Mouse (Mus musculus): Measurements from ENCODE around the gene Treml1. TPM values are rescaled to one million over a fixed set of nuclear protein-coding genes. Genes with fewer than 3 reads are reported as not detected.
"Not testable (repeated sequence)": the region's sequence is repeated elsewhere in the genome, so short reads cannot be mapped to it uniquely, and the experiment has no call there.

Gene Treml1
- total RNA-seq (2021) = under 1 TPM in 1 of 2 experiments, not detected in 1; 0.48 TPM
- polyA plus RNA-seq (2012; rRNA removed) = 0.33 and 0.42 TPM in 2 replicates
- long read RNA-seq = 0 reads

DNA sequence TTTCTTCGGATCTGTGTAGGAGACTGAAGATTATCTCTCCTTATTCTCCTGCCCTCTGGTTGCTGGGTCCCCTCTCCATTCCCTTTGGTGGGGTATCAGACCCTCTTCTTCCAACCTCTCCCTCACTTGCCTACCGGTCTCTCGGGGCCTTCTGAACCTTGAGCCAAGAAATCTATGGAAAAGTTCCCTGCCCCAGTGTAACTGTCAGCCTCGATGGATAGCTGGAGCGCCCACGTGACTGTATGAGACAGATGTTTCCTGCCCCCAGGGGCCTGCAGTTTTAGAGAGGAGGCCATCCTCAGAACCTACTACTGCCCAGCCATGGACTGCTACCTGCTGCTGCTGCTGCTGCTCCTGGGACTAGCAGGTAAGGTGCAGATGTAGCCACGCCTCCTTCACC lies at the start of gene Treml1:
Treml1 (plus strand) TSS at position 301 of the 400 bp plus-strand sequence.
- no peak for DNase-seq

DNA sequence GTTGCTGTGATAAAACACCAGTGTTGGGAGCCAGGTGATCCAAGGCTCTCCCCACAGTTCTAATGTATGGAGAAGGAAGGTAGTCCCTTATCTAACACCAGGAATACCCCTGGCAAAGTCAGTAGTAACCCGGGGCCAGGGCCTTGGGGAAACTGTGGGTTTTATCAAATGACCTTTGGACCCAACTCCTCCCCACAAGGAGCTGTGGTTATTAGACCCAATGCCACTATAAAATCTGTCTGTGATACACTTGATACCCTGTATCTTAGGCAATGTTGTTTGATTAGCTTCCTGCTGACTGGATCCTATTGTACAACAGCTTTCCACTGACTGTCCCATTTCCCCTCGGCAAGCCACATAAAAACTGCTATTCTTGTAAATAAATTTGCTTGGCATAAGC lies 47.6 kb upstream of the Treml1 start:
- no peak for DNase-seq

DNA sequence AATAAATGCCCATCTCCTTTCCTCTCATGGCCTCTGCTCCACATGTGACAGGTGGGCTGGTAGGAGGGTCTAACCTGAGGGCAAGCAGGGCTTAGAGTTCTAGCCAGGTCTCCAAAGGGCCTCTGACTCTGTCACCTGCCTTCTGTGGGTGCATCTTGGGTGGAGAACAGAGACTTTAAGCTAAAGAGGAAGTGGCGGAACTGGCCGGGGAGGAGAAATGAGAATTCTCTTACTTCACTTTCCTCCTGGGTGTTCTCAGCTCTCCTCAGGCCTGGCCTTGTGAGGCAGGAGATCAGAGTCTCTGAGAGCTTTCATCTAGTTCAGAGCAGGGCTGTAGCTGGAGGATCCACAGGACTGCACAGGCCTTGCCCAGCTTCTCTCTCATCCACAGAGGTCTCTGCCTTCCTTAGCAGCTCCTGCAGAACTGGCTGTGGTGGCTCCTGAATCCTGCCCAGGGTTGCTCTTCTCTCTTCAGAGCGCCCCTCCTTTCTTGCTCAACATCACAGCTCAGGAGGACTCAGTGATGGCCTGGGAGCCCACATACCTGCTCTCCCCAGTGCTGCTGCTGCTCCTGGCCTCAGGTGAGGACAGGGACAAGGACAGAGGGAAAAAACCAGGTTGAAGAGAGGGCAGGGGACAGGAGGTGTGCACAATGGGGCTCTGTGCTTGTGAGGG lies 43.7 kb upstream of the Treml1 start, which contains the start of gene B430306N03Rik:
B430306N03Rik (plus strand) TSS at position 237 of the 675 bp plus-strand sequence.
- DNase-seq = not testable (repeated sequence)

DNA sequence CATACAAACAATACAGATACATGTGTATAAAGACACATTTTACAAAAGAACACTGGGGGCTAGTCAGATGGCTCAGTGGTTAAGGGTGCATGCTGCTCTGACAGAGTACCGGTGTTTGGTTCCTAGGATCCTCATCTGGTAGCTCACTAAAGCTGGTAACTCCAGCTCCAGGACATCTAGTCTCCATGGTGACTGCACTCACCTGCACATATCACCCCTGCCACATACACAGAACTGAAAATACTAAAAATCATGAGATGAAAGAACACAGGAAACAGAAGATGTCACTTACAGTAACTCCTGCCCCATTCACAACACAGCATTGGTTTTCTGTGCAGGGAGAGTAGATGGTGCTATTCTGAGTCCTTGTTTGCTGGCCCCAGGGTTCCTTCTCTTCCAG lies 41.0 kb upstream of the Treml1 start:
- no peak for DNase-seq

DNA sequence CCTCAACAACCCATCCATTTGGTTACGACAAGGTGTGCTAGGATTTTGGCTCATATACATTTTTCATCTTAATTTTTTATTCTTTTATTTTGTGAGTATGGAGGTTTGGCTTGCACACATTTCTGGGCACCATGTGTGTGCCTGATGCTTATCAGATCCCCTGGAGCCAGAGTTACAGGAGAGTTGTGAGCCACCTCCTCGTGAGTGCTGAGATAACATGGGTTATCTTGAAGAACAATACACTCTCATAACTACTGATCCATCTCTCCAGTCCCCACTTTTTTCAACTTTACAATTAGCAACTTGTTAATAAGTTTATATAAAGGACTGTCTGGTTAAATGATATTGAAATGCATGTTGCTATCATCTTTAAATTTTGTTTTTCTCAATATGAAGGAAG lies 38.4 kb upstream of the Treml1 start:
- no peak for DNase-seq

DNA sequence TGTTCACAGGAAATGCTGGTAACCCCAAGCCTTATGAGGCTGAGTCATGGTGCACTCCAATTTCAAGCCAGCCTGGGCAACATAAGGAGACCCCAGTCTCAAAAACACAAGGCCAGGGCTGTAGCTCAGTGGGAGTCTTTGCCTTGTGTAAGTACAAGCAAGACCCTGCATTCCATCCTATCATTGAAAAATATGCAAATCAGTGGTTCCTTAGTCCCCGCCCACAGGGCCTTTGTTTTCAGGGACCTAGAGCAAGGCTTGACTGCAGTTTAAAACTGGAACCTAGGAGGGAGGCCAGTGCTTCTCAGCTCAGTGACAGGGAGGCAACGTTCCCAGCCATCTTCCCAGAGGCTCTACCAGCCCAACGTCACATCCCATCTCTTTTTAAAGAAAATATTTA lies 36.5 kb upstream of the Treml1 start:
- DNase-seq = no peak

DNA sequence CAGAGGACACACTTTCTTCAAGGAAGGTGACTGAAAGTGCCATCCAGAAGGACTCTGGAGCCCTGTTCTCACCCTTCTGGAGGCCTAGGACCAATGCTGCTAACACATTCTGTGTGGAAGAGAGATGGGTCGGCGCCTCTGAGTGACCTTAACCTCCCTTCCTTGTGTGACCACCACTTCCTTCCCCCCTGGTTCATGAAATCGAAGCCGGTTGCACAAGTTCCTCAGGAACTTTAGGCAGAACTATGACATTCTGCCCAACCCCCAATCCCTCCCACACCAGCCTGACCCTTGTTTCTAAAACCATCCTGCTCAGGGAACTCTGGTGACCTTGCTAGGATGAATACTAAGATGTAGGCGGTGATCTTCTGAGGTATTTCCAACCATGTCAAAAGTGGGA lies 35.5 kb upstream of the Treml1 start:
- no peak for DNase-seq

DNA sequence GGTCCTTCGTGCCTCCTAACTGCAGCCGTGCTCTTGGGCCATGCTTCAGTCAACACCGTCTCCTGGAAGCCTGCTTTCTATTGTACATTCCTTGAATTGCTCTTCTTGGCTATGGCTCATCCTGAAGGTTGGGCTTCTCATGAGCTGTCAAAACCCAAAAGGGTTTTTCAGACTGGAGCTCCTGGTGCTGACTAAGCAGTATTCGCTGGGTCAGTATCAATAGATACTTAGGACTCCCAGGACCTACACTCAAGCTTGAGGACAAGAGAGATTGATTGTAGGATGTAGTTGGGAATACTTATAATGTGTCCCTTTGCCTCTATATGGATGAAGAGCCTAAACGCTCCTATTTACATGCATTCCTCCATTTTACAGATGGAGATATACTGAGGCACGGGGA lies 34.6 kb upstream of the Treml1 start:
- DNase-seq = no peak

DNA sequence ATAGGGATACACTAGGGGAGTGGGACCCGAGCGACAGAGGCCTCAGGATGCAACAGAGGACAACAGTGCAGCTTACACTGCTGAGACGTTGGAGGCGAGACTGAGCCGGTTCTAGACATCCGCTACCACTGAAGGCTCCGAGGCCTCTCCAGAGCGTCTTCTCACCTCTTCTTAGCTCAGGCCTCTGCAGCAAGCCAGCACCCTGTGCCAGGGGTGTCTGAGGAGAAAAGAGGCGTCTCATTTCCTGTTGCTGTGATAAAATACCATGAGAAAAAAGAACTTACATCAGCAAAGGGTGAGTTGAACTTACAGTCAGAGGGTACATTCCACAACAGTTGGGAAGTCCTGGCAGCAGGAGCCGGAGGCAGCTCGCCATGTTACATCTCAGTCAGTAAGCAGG lies 34.1 kb upstream of the Treml1 start:
- no peak for DNase-seq

DNA sequence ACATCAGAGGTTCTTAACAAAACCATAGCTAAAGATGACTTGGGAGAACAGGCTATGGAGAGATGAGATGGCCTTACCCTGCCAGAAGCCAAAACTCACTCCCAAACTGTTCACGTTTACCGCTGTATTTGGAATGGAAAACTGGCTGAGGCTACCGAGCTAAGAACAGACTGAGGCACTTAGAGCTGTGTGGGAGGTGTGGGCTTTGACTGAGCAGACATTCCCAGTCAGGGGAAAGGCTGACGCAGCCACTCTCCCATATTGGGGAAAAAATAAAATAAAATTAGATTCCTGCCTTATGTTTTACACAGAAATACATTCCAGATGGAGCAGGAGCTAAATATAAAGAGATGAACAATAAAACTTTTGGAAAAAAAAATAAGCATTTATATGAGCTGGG lies 33.1 kb upstream of the Treml1 start:
- DNase-seq = no peak

DNA sequence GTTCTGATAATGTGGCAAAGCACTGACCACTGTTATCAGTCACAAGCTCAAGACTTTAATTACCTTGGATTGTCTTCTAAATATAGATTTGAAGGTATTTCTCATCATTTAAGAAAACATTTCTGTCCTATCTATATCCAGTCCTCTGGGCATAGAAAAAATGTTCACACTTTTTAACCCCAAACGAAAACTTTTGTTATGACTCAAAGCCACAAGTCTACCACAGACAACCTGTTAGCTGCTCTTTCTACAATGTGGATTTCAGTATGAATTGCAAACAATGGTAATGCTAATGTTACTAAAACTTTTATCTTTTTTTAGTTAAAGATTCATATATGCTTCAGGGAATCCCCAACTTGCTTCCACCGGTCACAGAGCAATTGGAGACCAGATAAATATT lies 27.2 kb upstream of the Treml1 start:
- DNase-seq = no peak

DNA sequence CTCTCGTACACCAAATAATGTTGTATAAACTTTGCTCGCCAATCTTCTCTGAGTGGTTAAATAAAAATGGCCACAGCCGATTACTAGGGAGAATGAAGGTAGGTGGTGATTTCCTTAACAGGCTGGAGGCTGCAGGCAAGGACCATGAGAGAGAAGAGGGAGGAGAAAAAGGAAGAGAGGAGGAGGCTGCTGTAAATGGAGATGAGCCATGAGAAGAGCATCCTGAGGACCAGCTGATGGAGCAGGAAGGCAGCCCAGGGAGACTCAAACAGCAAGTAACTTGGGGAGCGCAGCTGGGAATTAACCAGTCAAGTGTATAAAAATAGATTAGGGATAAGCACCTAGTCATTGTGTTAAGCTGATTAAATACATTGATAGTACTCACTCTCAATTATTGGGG lies 25.5 kb upstream of the Treml1 start:
- DNase-seq = no peak

DNA sequence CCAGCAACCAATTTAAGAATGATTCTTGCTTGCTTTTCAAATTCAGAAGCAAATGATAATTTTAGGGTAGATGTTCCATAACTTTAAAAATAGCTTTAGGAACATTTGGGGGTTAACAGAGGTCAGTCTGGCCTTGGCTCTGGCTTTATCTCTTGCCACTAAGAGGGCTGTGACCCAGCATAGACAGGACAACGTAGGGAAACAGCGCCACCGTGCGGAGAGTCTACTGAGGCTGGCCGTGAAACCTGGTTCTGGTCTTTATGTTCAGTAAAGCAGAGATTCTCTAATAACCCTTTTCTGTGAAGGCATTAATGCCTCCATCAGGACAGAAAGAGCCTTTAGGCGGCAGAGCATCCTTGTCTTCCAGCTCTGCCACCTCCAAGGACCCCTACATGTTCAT lies 22.9 kb upstream of the Treml1 start:
- DNase-seq = peak; percentile 85

DNA sequence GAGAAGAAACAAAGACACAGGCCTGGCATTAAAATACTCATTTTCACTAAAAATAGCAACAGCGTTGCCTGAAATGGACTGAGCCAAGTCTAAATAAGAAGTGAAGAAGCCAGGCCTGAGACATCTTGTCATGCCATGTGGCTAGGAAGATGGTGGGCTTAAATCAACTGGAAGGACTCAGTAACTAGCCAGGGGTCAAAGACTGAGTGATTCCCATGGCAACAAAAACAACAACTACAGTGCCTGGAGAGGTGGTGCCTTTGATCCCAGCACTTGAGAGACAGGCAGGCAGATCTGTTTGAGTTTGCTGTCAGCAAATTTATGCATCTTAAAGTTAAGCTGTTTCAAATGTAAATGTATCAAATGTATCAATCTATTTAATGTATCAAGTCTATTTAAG lies 19.4 kb upstream of the Treml1 start:
- DNase-seq = no peak

DNA sequence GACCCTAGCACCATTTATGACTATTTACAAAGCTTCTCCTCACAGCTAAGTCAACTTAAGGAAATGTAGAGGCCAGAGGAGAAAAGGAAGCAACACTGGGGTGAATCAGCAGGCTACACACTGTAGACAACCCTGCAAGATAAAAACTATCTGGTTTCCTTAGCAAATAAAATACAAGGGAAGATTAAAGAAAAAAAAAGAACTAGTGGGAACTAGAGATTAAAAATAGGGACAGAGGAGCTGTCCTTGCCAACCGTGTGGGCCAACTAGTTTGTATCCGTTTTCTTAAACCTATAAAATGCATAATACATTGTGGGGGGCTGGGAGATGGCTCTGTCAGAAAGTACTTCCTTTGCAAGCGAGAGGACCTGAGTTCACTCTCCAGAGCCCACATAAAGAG lies 17.8 kb upstream of the Treml1 start:
- no peak for DNase-seq

DNA sequence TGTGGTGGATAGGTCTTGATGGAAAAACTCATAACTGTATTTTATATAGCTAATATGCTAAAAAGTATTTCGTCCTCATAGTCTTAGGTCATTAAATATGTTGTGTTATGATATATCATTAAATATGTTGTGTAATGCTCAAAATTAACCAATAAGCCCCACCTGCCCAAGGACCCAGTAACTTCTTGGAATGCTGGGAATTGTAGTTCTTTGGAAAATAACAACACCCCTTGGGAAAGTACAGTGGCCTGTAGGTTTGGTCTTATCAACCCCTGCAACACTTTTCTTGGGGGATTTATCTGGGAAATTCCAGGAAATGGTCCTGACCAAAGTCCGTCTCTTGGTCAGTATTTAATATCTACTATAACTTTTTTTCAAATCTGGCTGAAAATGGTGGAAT lies 16.7 kb upstream of the Treml1 start:
- no peak for DNase-seq

DNA sequence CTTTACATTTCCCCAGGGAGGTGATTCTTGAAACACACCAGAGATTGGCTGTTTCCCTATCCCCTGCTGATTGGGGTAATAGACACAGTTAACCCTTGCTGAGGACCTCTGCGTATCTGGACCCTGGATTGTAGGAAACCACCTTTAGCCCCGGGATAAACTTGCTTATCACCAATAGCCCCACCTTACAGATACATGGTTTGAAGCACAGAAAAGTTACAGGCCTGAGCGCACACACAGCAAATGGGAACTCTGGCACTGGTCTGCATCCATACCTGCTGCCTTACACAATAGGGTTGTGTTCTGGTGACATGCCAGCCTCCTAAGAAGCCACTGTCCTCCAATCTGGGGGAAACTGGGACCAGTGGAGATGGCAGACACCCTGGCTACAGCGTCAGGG lies 13.9 kb upstream of the Treml1 start:
- no peak for DNase-seq

DNA sequence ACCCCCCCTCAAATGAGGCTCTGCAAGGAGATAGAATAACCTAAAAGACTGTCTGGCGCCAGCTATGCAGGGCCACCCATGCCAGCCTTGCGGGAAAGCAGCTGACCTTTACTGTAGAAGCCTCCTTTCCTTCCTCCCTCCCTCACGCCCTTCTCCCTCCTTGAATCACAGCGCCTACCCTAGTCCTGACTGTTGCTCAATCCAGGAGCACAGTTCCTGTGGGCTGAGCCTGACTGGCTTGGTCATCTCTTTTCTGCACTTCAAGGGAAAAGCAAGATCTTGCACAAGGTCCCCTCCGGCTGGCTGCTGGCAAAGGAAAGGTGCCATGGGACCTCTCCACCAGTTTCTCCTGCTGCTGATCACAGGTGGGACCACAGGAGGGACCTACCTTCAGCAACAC lies 13.5 kb upstream of the Treml1 start, which contains the start of gene Trem2:
Trem2 (plus strand) TSS at position 171 of the 400 bp plus-strand sequence.
- DNase-seq = peak; percentile 61

DNA sequence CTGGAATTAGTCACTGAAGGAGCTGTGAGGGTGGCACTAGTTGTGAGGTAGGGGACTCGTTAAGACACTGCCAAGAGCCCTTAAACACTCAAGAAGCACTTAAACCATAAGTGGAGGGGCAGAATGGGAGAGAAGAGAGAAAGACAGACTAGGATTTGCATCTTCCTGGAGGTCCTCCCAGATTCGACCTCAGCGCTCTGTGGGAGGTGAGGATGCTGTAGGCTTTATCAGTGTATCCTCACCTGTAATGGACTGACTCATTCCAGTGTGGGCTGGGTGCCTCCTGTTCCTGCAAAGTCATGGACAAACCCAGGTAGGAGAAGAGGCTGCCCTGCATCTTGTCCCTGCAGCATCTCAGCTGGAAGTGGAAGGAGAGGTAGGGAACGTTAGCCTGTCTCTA lies 12.9 kb upstream of the Treml1 start:
- no peak for DNase-seq

DNA sequence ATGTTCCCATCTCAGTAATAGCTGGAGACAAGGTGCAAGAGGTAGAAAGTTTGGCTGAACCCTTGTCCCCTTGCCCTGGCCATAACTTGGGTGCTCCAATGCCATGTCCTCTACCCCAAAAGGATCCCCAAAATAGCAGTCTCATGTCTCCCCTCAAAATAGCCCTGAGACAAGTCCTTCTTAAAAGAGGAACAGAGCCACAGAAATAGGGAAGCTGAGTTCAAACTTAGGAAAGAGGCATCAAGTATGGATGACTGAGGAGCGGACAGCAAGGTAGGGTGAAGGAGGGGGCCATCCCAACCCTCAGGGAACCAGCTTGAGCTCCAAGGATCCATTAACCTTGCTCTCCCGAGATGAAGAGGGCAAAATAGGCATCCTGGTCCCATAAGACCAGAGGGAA lies 12.4 kb upstream of the Treml1 start:
- no peak for DNase-seq

DNA sequence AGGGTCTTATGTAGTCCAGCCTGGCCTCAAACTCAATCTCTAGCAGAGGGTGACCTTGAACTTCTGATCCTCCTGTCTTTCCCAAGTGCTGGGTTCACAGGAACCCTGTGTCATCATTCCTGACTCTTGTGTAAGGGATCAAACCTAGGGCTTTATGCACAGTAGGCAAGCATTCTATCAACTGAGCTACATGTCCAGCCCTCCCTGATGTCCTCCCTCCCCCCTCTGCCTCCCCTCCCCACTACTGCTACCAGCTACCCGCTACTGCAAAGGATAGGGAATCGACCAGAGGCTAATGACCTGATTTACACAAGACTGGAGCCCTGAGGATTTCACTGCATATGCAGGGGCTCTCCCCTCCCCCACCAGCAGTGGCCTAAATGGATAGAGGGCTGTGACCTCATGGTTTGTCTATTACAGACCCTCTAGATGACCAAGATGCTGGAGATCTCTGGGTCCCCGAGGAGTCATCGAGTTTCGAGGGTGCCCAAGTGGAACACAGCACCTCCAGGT lies 9.0 kb upstream of the Treml1 start:
- DNase-seq = no peak

DNA sequence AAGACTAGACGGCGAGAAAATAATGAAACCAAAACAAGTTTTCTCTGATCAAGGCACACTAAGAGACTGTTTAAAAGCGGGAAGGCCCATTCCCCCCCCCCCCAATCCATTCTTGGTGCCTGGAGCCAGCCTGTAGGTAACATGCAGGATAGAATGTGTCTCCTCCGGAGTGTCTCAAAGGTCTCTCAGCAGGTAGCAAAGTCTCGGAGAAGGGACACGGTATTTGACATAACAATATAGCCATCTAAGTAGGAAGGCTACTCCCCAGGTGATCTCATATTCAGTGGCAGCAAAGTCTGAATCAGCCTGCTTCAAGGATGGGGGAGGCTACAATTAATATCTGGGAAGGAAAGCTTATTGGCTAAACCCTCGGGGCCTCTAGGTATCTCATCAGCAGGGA lies 6.7 kb upstream of the Treml1 start:
- not testable (repeated sequence) for DNase-seq

DNA sequence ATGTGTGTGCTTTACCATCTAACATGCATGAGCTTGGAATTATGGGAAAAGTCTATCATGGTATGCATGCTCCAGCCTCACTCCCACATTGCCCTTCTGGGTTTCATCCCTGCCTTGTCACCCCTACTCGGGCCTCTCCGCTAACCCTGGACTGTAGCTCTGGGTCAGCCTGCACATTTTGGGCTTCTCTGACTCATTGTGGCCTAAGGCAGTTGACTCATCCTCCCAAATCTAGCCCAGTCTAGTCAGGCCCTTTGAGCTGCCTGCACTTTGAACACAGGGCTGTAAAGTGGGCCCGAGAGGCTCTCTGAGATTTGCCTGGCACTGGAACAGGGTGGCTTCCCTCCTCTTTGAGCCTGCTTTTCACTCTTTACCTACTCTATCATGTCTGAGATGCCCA lies 3.9 kb upstream of the Treml1 start:
- DNase-seq = peak; percentile 53

DNA sequence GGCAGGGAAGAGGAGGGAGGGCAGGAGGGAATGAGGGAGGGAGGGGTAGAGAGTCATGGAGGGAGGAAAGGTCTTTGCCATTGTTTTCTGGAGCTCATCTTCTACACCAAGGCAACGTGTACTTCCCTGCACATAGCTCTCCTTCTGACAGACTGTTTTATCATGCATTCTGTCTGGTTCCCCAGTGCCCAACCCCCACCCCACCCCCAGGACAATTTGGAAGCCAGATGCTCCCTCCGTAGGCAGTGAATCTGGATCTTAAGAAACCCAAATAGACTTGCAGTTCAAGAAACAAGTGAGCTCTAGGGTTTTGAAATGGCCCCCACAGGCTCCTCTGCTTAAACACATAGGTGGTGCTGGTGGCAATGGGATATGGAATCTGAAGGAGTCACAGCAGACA lies 1.8 kb upstream of the Treml1 start:
- DNase-seq = no peak
